Mouse (Mus musculus) adrenal gland, postnatal 10 days (tissue): ENCODE measurements around the gene Ppard. TPM values are rescaled to one million over a fixed set of nuclear protein-coding genes. Genes with fewer than 3 reads are reported as not detected.

ENCODE experiments used
- DNase-seq: peaks from one replicate; pipeline ENCODE4 v3.0.0; 2021; ENCODE audit warnings: mixed read lengths
- total RNA-seq, 2 experiments: library from RNA; stranded (reverse); gene quantifications; 2 replicates each; pipeline ENCODE4 v1.2.3; 2021

Gene Ppard
- total RNA-seq, 2 experiments from 2014 or later = 29.8 to 30.2 TPM

- DNase-seq = no peak
Observed at GRCm38 (mm10) chr17:28340578-28340977, 108.1 kb downstream of the Ppard start.

DNA sequence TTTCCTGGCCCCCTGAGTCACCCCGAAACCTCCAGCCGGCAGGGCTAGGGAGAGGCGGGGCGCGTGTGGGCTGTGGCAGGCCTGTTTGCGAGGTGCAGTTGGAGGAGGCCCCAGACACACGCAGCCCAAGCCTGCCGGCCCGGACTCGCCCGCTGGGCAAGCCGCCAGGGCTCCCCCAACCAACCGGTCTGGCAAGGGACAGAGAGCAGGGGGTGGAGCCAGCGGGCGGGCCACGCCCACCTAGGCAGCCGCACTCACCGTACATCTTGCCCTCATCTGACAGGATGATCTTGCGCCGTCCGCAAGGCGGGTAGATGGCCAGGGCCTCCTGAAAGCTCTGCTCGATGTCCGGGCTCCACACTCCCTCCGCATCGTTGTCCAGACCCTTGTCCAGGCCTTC lies 108.6 kb downstream of the Ppard start:
- peak; percentile 83 for DNase-seq

- no peak for DNase-seq
Observed at GRCm38 (mm10) chr17:28344050-28344607, 111.6 kb downstream of the Ppard start.

- no peak for DNase-seq
Observed at GRCm38 (mm10) chr17:28344670-28345069, 112.2 kb downstream of the Ppard start.

- no peak for DNase-seq
Observed at GRCm38 (mm10) chr17:28345271-28345721, 112.8 kb downstream of the Ppard start.

- DNase-seq = no peak
Observed at GRCm38 (mm10) chr17:28345882-28346281, 113.4 kb downstream of the Ppard start.

DNA sequence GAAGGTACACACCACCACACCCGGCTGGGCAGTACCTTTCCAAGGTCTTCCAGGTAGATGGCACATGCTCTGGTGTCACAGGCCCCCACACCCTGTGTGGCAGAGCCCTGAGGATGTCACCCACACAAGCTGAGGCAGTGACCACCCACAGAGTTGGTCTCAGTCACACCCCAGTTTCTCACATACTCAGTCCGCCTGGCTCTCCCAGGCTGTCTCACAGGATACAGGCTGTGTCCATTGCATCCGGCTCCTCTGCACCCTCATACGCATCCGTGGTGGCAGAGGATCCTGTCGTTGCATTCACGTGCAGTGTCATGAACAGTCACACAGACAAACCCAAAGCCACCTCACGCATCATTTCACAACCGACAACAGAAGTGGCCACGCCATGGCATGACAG lies 114.8 kb downstream of the Ppard start:
- DNase-seq = no peak

DNA sequence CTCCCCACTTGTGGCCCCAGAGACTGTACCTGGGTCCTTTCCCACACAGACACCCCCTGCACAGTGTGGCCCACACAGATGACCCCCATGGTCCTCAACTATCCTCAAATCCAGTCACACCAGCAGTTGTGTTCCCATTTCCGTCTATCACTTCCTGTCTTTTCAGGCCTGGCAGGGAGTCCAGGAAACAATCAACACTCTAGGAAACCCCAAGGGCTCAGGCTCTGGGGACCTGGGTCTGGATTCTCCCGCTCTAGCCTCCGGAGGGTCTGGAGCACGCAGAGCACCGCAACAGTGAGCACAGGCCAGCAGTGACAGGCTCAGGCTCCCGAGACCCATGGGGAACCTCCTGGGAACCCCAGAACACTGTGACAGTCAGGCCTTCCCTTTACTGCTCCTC lies 115.7 kb downstream of the Ppard start:
- no peak for DNase-seq

DNA sequence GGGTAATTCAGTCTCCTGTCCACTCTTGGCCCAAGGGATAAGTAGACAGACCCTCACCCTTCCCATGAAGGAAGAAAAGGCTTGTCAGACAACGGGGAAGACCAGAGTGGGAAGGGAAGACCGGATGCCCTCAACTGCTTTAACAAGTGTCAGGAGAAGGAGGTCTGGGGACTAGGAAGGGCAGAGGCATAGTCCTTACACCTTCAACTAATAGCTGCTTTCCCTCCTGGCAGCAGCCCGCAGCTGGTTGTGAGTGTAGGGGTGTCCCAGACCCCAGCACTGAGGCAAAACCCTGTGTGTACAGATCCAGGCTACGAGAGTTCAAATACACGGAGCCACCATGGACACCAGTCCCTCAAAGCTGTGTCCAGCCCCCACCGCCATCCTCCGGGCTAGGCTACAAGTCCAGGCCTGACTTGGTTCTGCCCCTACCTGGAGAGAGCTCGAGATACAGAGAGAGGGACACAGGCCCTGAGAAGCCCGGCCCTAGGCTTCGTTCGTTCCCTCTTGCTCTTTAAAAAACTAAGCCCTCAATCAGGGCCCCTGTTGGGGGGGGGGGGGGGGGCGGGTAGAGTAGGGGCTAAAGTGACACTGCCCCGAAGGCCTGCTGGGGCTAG lies 116.9 kb downstream of the Ppard start:
- DNase-seq = no peak

DNA sequence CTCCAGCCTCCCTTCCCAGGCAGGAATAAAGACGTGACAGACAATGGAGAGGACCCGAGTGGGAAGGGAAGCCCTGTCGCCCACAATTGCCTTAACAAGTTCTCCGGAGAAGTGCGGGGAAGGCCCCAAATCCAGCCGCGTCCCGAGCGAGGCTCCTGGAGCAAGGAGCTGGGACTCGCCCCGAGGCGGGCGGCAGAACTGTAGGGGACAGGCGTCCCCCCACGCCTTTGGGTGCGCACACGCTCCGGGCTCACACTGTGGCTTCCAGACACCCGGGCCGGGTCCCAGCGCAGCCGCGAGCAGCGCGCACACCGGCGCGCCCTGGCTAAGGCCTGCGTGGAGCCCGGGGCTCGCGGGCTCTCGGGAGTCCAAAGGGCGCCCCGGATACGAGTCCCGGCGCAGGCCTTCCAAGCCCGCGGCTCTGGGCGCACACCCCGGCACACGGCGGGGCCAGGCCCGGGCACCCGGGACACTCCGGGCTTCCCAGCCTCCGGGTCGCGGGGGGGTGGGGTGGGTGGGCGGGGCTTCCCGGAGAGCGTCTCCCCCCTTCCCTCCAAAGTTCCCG lies 117.5 kb downstream of the Ppard start:
- peak; percentile 67 for DNase-seq

DNA sequence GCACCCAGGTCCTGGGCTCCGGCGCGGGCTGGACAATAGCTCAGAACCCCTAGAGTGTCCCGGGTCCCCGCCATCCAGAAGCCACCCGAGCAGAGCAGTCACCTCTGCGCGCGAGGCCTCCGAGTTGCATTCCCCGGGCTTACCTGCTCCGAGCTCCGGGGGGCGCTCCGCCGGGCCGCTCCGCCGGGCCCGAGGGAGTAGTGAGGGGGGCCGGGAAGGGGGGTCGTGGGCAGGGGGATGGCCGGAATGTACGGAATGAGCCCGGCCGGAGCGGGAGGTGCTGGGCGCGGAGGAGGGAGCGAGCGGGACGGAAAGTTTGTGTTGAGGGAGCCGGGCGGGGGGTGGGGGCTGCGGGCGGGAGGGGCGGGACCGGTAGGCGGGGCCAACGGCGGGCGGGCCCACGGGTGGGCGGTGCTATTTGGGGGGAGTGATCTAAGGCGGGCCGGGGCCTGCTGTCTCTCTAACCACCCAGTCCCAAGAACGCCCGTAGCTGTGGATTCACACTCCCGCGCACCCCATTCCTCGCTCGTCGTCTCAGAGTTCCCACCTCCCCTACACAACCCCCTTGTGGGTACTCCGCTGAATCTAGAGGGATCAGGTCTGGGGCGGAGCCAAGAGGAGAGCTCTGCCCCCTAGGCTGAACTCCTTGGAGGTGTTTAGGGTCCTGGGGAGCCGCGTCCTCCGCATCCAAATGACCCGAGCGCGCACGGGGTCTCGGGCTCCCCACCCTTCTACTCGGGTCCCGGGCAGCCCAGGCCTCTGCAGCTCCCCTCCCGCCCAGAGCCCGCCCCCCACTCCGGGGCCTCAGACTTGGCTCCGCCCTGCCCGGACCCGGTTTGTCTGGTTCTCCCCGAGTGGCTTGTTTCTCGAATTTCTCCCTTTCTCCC lies 118.2 kb downstream of the Ppard start, which contains the start of gene Tead3:
Tead3 (minus strand) TSS at position 352 of the 887 bp plus-strand sequence.
- peak; percentile 90 for DNase-seq

Other genes starting within 250 kb of the Ppard start
- under 1 TPM; 0.24 to 0.57 TPM for gene Tcp11, start 152.1 kb upstream of the Ppard start, total RNA-seq
- 10 to 100 TPM; 14.4 to 15.2 TPM for gene Scube3, start 90.6 kb upstream of the Ppard start, total RNA-seq
- gene Zfp523, start 55.6 kb upstream of the Ppard start, total RNA-seq = 10 to 100 TPM; 31.3 to 39.3 TPM
- 1 to 10 TPM; 4.7 to 6.7 TPM for gene Def6, start 24.9 kb upstream of the Ppard start, total RNA-seq
- gene Fance, start 80.8 kb downstream of the Ppard start, total RNA-seq = 10 to 100 TPM; 24.2 to 36.2 TPM
- 100 to 1,000 TPM; 948 to 951 TPM for gene Rpl10a, start 95.8 kb downstream of the Ppard start, total RNA-seq
- gene Tead3, start 118.1 kb downstream of the Ppard start, total RNA-seq = 10 to 100 TPM; 12.8 to 13.5 TPM
- gene Tulp1, start 132.5 kb downstream of the Ppard start, total RNA-seq = under 1 TPM; 0.33 to 1.00 TPM